Mouse (Mus musculus) liver, embryonic 14.5 days (tissue): Measurements from ENCODE around the gene 1600002K03Rik.

Experiments
- CTCF ChIP-seq: IDR thresholded peaks from 2 replicates; pipeline ENCODE4 v1.5.1; 2016; ENCODE audit warnings: antibody characterized with exemption, low read depth, control low read depth
- EP300 ChIP-seq: IDR thresholded peaks from 2 replicates; pipeline ENCODE4 v1.6.1; 2016; ENCODE audit warnings: antibody characterized with exemption, low read depth

DNA sequence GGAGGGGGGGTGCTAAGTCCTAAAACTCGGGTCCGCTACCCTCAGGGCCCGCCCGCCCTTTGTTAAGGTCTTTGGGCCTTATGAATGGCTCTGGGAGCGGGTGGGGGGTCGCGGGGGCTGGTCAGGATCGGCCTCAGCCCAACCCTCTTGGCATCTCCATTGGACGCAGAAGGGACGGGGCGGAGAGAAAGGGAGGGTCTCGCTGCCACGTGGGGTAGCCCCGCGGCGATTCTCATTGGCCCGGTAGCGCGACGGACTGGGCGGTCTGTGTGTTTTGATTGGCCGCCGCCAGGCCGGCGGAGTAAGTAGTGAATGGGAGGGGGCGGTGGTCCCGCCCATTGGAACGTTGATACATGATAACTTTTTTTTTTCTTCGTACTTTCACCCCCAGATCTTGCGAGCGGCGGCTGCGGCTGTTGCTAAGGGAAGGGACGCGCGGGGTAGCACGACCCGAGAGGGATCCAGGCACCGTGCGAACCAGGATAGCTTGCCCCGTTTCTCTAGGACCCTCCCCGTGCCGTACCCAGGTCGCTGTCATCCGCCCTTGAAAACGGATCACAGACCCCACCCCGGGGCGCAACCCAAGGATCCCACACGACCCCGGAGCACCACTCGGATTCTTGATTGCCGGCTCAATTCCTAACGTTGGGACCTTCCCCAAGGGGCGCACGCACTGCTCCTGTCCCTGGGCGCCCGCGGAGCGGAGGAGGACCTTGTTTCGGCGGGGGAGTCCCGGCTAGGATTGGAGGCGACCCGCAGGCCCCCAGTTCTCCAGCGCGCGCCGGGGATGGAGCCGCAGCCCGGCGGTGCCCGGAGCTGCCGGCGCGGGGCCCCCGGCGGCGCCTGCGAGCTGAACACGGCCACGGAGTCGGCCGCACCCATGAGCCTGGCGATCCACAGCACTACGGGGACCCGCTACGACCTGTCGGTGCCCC lies 23.2 kb upstream of the 1600002K03Rik start:
- TF ChIP-seq CTCF = no peak
- no peak for TF ChIP-seq EP300
